Mouse (Mus musculus): ENCODE results near the gene Vmn2r103.

The Vmn2r103 gene

GRCm38 (mm10) chr17:19773063-19773462 lies at the start of gene Vmn2r103:
Gene Vmn2r103, plus strand, starts transcription at chr17:19773363.
- DNase-seq, result no peak

- no peak for DNase-seq
Observed at GRCm38 (mm10) chr17:19778994-19779393, 5.8 kb downstream of the Vmn2r103 start.

- no peak for DNase-seq
Observed at GRCm38 (mm10) chr17:19789248-19789647, 16.1 kb downstream of the Vmn2r103 start.

Data from liver (tissue).